Mouse (Mus musculus) midbrain, embryonic 11.5 days (tissue): Measurements from ENCODE around the gene Mylk4. TPM values are rescaled to one million over a fixed set of nuclear protein-coding genes. Genes with fewer than 3 reads are reported as not detected.

ENCODE experiments used
- ATAC-seq: fragments of 200-750 bp; cut with Nextera tagmentation; 2 replicates; pipeline ENCODE4 v1.8.0; 2017; ENCODE audit warnings: moderate TSS enrichment, moderate library complexity; ENCODE audit not compliant: low FRiP score
- DNase-seq: peaks from one replicate; pipeline ENCODE4 v3.0.0; 2015; ENCODE audit warnings: low spot score; ENCODE audit errors: missing footprints
- H3K27ac ChIP-seq: fragments of 300-500 bp; sonication (generic); 2 replicates; pipeline ENCODE4 v1.5.1; 2014; ENCODE audit warnings: low read depth, low read length
- H3K27me3 ChIP-seq: fragments of 300-500 bp; sonication (generic); 2 replicates; pipeline ENCODE4 v1.6.1; 2014; ENCODE audit warnings: mild to moderate bottlenecking, low read length, moderate library complexity, mixed read lengths; ENCODE audit not compliant: control insufficient read depth, insufficient read depth
- H3K36me3 ChIP-seq: fragments of 300-500 bp; sonication (generic); 2 replicates; pipeline ENCODE4 v1.6.1; 2014; ENCODE audit warnings: mild to moderate bottlenecking, low read length, moderate library complexity, mixed read lengths; ENCODE audit not compliant: control insufficient read depth, insufficient read depth
- H3K4me1 ChIP-seq: fragments of 300-500 bp; sonication (generic); 2 replicates; pipeline ENCODE4 v1.6.1; 2014; ENCODE audit warnings: low read length; ENCODE audit not compliant: control insufficient read depth, insufficient read depth
- H3K4me2 ChIP-seq: fragments of 300-500 bp; sonication (generic); 2 replicates; pipeline ENCODE4 v1.6.1; 2014; ENCODE audit warnings: mild to moderate bottlenecking, moderate library complexity
- H3K4me3 ChIP-seq: fragments of 300-500 bp; sonication (generic); 2 replicates; pipeline ENCODE4 v1.5.1; 2014; ENCODE audit warnings: low read depth, low read length
- H3K9ac ChIP-seq: fragments of 300-500 bp; sonication (generic); 2 replicates; pipeline ENCODE4 v1.6.1; 2014; ENCODE audit warnings: low read length
- H3K9me3 ChIP-seq: fragments of 300-500 bp; sonication (generic); 2 replicates; pipeline ENCODE4 v1.6.1; 2016; ENCODE audit warnings: low read length; ENCODE audit not compliant: control insufficient read depth
- WGBS: fragments of 180-500 bp; shearing (Covaris S2); extraction: QIAGEN DNeasy Blood & Tissue Kit; methylation state at CpG from one replicate; pipeline ENCODE4 v1.1.7; 2014; 5-methylcytosine and 5-hydroxymethylcytosine counted together
- polyA plus RNA-seq: library from polyadenylated mRNA; unstranded; fragments of >200 nt; fragmentation: Nextera tagmentation; extraction: Ambion mirVana; gene quantifications from 2 replicates; pipeline ENCODE4 v1.2.1, GENCODE M21; 2014

The Mylk4 gene
- polyA plus RNA-seq, 1 experiment from 2014 or later = not detected

DNA sequence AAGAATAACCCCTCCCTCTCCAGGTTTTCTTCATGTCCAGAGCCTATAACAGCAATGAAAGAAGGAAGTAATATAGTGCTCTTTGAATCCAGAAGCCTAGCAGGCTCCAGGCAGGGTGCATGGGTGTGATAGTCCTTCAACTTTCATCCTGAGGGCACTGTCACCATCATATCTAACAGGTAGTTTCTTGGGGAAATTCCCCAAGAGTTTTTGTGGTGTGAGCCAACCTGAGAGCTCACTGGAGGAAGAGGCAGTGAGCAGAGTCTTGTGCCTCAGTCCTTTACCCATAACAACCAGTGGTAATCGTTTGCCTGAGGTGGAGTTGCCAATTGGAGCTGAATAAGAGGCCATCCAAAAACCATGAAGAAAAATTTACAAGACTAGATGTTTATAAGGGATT, 91.2 kb downstream of the Mylk4 start:
- H3K9ac ChIP-seq = no peak overlapping the region
- no peak overlapping the region for H3K27ac ChIP-seq
- no peaks in the 10 kb centered on the region for H3K27me3 ChIP-seq
- ATAC-seq = no peak
- H3K4me2 ChIP-seq = no peak overlapping the region
- no peaks in the 10 kb centered on the region for H3K9me3 ChIP-seq
- H3K36me3 ChIP-seq = no peaks in the 10 kb centered on the region
- no peak overlapping the region for H3K4me3 ChIP-seq
- H3K4me1 ChIP-seq = no peaks in the 10 kb centered on the region
- 82% methylated on average over 1 of the region's 1 CpGs for WGBS
- DNase-seq = no peak

DNA sequence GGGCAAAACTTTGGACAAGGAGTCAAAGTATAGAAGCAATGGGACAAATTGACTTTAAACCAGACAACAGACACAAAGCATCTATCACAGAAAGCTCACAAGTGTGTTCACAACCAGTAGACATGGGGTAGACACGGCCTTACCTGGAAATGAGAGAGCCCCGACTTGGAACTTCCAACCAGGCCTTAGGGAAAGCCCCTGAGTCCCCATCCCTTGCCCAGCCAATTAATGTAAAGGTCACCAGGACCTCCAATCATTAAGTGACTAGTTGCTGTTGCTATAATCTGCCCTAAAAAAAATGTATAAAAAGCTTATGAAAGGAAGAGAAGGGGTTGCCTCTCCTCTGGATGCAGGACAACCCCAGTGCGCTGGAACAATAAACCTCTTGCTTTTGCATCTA, 93.5 kb downstream of the Mylk4 start:
- Histone ChIP-seq H3K4me2 (no peak overlapping the region), H3K27ac (no peak overlapping the region), H3K9ac (no peak overlapping the region), H3K27me3 (no peaks in the 10 kb centered on the region), H3K4me3 (no peak overlapping the region), H3K9me3 (no peaks in the 10 kb centered on the region), H3K4me1 (no peaks in the 10 kb centered on the region), H3K36me3 (no peaks in the 10 kb centered on the region)
- DNase-seq = no peak
- no peak for ATAC-seq
- 89% methylated on average over 3 of the region's 3 CpGs for WGBS

DNA sequence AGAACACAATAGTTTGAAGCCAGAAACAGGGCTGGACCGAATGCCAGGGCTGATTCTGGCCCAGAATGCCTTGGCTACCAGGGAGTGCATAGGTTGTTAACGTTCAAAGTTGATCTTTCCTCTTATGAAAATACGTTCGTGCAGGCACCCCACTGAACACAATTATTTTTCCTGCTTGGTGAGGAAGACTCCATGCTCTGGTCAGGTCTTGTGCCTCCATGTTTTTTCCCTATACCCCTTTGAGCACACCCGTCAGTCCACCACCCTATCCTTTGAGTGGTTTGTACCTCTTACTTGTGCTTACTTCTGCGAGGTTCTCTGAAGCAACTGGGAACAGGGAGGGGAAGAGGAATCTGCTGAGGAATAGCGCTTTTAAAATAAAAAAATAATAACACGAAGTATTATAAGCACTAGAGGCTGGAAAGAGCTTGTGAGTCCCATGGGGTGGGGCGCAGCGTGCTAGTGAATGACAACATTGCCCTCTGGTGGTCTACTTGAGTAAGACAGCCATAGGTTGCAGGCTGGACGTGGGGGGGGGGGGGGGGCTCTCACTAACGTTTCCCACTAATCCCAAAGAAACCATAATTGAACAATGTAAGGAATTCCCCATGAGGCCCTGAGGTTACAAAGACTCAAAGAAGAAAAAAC, 102.8 kb downstream of the Mylk4 start:
- Histone ChIP-seq H3K4me3 (no peak overlapping the region), H3K9me3 (no peaks in the 10 kb centered on the region), H3K27ac (no peak overlapping the region), H3K4me1 (no peaks in the 10 kb centered on the region), H3K36me3 (no peaks in the 10 kb centered on the region), H3K9ac (no peak overlapping the region), H3K27me3 (no peaks in the 10 kb centered on the region), H3K4me2 (no peak overlapping the region)
- ATAC-seq (peak; percentile 70; the same call in 1 of the 2 replicates), DNase-seq (peak; percentile 91)
- WGBS = 45% methylated on average over 12 of the region's 12 CpGs

DNA sequence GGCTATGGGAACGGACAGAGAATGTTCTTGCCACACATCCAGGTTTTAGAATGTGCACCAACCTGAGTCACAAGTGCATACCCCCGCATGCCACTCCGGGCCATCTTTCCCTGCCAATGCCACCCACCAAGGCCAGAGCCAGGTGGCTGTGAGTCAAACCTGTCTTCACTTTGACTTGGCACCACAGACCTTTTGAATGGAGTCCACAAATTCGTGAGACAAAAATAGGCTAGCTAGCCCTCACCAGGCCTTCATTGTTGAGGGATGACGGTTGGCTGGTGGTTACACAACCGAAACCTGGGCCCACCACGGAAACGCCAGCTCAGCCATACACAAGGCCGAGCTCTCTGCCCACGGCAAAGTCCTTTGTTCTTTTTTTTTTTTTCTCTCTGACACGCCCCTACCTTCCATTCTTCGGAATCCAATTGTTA, 103.6 kb downstream of the Mylk4 start:
- Histone ChIP-seq H3K9me3 (no peaks in the 10 kb centered on the region), H3K36me3 (no peaks in the 10 kb centered on the region), H3K27me3 (no peaks in the 10 kb centered on the region), H3K9ac (no peak overlapping the region), H3K4me3 (no peak overlapping the region), H3K27ac (no peak overlapping the region), H3K4me1 (no peaks in the 10 kb centered on the region), H3K4me2 (no peak overlapping the region)
- WGBS = 80% methylated on average over 12 of the region's 12 CpGs
- ATAC-seq = no peak
- peak; percentile 56 for DNase-seq

DNA sequence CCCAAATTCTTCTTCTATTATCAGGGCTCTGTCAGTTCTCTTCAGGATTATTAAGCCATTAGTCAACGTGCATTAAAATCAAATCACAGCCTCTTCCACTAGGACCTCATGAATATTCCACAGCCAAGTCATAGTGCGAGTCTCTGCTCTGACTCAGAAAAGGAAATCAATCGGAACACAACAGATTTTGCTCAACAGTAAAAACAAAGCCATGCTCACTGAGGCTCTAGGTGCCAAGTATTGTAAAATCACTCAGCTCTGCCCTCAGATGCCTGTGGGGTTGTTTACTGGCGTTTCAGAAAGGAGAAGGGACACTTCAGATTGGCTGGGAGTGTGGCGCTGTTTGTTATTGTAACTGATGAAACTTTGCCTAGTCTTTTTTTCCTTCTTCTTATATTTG, 104.8 kb downstream of the Mylk4 start:
- no peak overlapping the region for H3K4me2 ChIP-seq
- H3K9ac ChIP-seq = no peak overlapping the region
- H3K27ac ChIP-seq = no peak overlapping the region
- DNase-seq (no peak), ATAC-seq (no peak)
- WGBS = 61% methylated on average over 5 of the region's 5 CpGs
- no peaks in the 10 kb centered on the region for H3K4me1 ChIP-seq
- H3K9me3 ChIP-seq = no peaks in the 10 kb centered on the region
- no peaks in the 10 kb centered on the region for H3K27me3 ChIP-seq
- H3K36me3 ChIP-seq = no peaks in the 10 kb centered on the region
- H3K4me3 ChIP-seq = no peak overlapping the region

DNA sequence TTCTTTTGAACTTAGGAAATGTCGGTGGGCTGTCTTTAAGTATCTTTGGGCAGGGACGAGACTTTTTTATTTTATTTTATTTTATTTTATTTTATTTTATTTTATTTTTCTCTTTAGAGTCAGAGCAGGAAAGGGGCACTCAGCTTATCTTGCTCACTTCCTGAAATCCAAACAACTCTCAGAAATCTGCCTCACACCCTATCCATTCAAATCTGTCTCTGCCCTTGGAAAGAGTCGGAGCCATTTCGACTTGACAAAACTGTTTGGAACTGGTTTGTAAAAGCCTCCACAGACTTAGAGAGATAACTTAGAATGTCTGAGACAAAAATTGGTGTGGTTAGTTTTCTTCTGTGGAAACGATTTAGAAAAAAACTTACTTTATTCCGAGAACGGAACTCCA, 113.0 kb downstream of the Mylk4 start:
- H3K9ac ChIP-seq = no peak overlapping the region
- no peaks in the 10 kb centered on the region for H3K27me3 ChIP-seq
- no peak overlapping the region for H3K27ac ChIP-seq
- DNase-seq (no peak), ATAC-seq (no peak)
- 93% methylated on average over 7 of the region's 7 CpGs for WGBS
- no peak overlapping the region for H3K4me3 ChIP-seq
- H3K36me3 ChIP-seq = no peaks in the 10 kb centered on the region
- H3K4me1 ChIP-seq = no peaks in the 10 kb centered on the region
- no peak overlapping the region for H3K4me2 ChIP-seq
- no peaks in the 10 kb centered on the region for H3K9me3 ChIP-seq

DNA sequence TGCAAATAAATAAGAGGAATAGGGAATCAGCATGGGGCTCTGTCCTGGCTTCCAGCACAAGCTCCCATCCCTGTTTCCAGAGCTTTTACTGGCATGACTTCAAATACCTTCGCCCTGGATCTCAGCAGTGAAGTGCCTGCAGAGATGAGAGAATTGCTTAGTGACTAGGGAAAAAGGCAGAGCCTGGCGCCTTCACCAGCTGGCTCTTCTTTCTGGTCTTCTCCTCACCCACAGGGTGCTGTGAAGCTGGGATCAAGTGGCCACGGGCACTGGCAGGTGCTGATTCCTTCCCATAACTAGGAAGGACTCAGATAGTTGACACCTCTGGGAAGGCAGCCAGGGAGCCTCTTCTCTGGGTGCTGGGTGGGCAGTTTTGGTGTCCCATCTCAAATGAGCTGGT, 115.5 kb downstream of the Mylk4 start:
- H3K27me3 ChIP-seq = no peaks in the 10 kb centered on the region
- no peaks in the 10 kb centered on the region for H3K36me3 ChIP-seq
- no peak for ATAC-seq
- H3K9ac ChIP-seq = no peak overlapping the region
- DNase-seq = no peak
- no peak overlapping the region for H3K4me2 ChIP-seq
- H3K9me3 ChIP-seq = no peaks in the 10 kb centered on the region
- no peak overlapping the region for H3K27ac ChIP-seq
- no peak overlapping the region for H3K4me3 ChIP-seq
- WGBS = 63% methylated on average over 3 of the region's 3 CpGs
- H3K4me1 ChIP-seq = no peaks in the 10 kb centered on the region

DNA sequence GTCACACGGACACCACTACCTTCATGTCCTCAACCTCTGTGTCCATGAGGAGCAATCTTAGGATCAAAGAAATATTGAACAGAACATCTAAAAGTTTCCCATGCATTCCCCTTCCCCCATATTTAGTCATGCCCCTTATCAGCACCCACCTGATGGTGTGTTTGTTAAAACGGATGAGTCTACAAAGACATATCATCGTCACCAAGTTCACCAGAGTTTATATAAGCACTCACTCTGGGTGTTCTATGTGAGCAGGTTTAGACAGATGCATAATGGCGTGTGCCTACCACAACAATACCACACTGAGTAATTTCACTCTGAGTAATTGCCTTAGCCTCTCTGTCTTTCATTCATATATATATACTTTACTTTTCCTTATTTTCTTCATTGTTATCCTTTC, 116.4 kb downstream of the Mylk4 start:
- no peak overlapping the region for H3K9ac ChIP-seq
- no peaks in the 10 kb centered on the region for H3K36me3 ChIP-seq
- H3K4me3 ChIP-seq = no peak overlapping the region
- H3K4me1 ChIP-seq = no peaks in the 10 kb centered on the region
- H3K9me3 ChIP-seq = no peaks in the 10 kb centered on the region
- WGBS = 88% methylated on average over 4 of the region's 4 CpGs
- no peaks in the 10 kb centered on the region for H3K27me3 ChIP-seq
- H3K4me2 ChIP-seq = no peak overlapping the region
- ATAC-seq (no peak), DNase-seq (no peak)
- H3K27ac ChIP-seq = no peak overlapping the region

DNA sequence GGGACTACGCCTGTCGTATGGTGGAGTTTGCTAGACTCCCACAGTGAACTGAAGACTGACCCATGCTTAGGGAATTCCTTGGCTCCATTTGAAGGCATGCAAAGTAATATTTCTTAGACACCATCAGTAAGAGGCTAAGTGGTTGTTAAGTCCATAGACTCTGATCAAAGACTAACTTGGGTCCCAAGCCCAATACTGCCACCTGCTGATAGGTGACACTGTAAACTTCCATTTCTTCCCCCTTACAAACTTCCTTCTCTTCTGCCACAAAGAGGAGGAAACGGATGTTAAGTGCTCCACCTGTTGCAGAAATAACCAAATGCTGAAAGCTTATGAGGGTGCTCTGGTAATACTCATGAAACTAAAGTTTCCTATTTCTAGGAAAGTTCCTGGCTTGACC, 121.7 kb downstream of the Mylk4 start:
- 85% methylated on average over 3 of the region's 3 CpGs for WGBS
- DNase-seq = no peak

More for the DNA sequence above, 121.7 kb downstream of the Mylk4 start:
- H3K36me3 ChIP-seq = no peaks in the 10 kb centered on the region
- H3K27me3 ChIP-seq = no peaks in the 10 kb centered on the region
- no peak overlapping the region for H3K4me3 ChIP-seq
- no peak for ATAC-seq
- no peak overlapping the region for H3K27ac ChIP-seq
- H3K9me3 ChIP-seq = no peaks in the 10 kb centered on the region
- H3K9ac ChIP-seq = no peak overlapping the region
- no peak overlapping the region for H3K4me2 ChIP-seq
- no peaks in the 10 kb centered on the region for H3K4me1 ChIP-seq
